Mouse (Mus musculus) lung, embryonic 15.5 days (tissue): ENCODE results near the gene Maz. TPM values are rescaled to one million over a fixed set of nuclear protein-coding genes. Genes with fewer than 3 reads are reported as not detected.
A peak's percentile ranks its signal among the peaks of the same experiment; 100 is the strongest.

Experiments
- ATAC-seq: fragments of 200-750 bp; cut with Nextera tagmentation; 2 replicates; pipeline ENCODE4 v1.8.0; 2017; ENCODE audit warnings: moderate number of reproducible peaks, borderline replicate concordance; ENCODE audit not compliant: low FRiP score, low TSS enrichment; ENCODE audit errors: extremely low read depth
- H3K27ac ChIP-seq: fragments of 300-500 bp; sonication (generic); 2 replicates; pipeline ENCODE4 v1.5.1; 2015; ENCODE audit warnings: moderate library complexity, mild to moderate bottlenecking, inconsistent platforms
- H3K27me3 ChIP-seq: fragments of 300-500 bp; sonication (generic); 2 replicates; pipeline ENCODE4 v1.6.1; 2015; ENCODE audit warnings: inconsistent platforms
- H3K36me3 ChIP-seq: fragments of 300-500 bp; sonication (generic); 2 replicates; pipeline ENCODE4 v1.6.1; 2015; ENCODE audit warnings: inconsistent platforms
- H3K4me1 ChIP-seq: fragments of 300-500 bp; sonication (generic); 2 replicates; pipeline ENCODE4 v1.6.1; 2015; ENCODE audit warnings: inconsistent platforms
- H3K4me2 ChIP-seq: fragments of 300-500 bp; sonication (generic); 2 replicates; pipeline ENCODE4 v1.6.1; 2015; ENCODE audit warnings: inconsistent platforms, mild to moderate bottlenecking, moderate library complexity
- H3K4me3 ChIP-seq: fragments of 300-500 bp; sonication (generic); 2 replicates; pipeline ENCODE4 v1.5.1; 2015; ENCODE audit warnings: mild to moderate bottlenecking, inconsistent platforms
- H3K9ac ChIP-seq: fragments of 300-500 bp; sonication (generic); 2 replicates; pipeline ENCODE4 v1.6.1; 2015; ENCODE audit warnings: inconsistent platforms
- H3K9me3 ChIP-seq: fragments of 300-500 bp; sonication (generic); 2 replicates; pipeline ENCODE4 v1.6.1; 2016; ENCODE audit warnings: inconsistent platforms
- WGBS: fragments of 180-500 bp; shearing (Covaris S2); methylation state at CpG from one replicate; pipeline ENCODE4 v1.1.7; 2015; 5-methylcytosine and 5-hydroxymethylcytosine counted together
- polyA plus RNA-seq: library from polyadenylated mRNA; unstranded; fragments of >200 nt; fragmentation: Nextera tagmentation; extraction: Ambion mirVana; gene quantifications from 2 replicates; pipeline ENCODE4 v1.2.1, GENCODE M21; 2015

Maz gene
- 73.0 and 73.3 TPM in 2 replicates for polyA plus RNA-seq

- H3K36me3 ChIP-seq, result peaks cover 62% of the 10 kb centered on the region
- peak within 1 kb of the TSS; percentile 99 for H3K27ac ChIP-seq
- H3K4me1 ChIP-seq, result peaks cover 37% of the 10 kb centered on the region
- H3K9me3 ChIP-seq, result no peaks in the 10 kb centered on the region
- peak; percentile 93 for ATAC-seq
- H3K27me3 ChIP-seq, result no peaks in the 10 kb centered on the region
- WGBS, result under 1% methylated on average over 62 of the region's 63 CpGs
- H3K9ac ChIP-seq, result peak within 1 kb of the TSS; percentile 98
- H3K4me2 ChIP-seq, result peak within 1 kb of the TSS; percentile 80
- H3K4me3 ChIP-seq, result peak within 1 kb of the TSS; percentile 86
Observed at GRCm38 (mm10) chr7:127026984-127027726, at the start of gene Maz. TSS of gene Maz (minus strand) at chr7:127027037.

- H3K4me1 ChIP-seq, result 0 out of 2 replicates have a peak, but pooled peaks cover 7% of the 10 kb centered on the region
- no peaks in the 10 kb centered on the region for H3K9me3 ChIP-seq
- no peak overlapping the region for H3K4me2 ChIP-seq
- H3K4me3 ChIP-seq, result no peak overlapping the region
- H3K27me3 ChIP-seq, result no peaks in the 10 kb centered on the region
- H3K9ac ChIP-seq, result no peak overlapping the region
- 78% methylated on average over 5 of the region's 5 CpGs for WGBS
- no peaks in the 10 kb centered on the region for H3K36me3 ChIP-seq
- H3K27ac ChIP-seq, result no peak overlapping the region
- no peak for ATAC-seq
Observed at GRCm38 (mm10) chr7:127076188-127076587, 49.4 kb upstream of the Maz start.

GRCm38 (mm10) chr7:127073221-127073620 is 46.4 kb upstream of the Maz start:
- H3K4me2 ChIP-seq, result no peak overlapping the region
- H3K27me3 ChIP-seq, result no peaks in the 10 kb centered on the region
- 0 out of 2 replicates have a peak, but pooled peaks cover 7% of the 10 kb centered on the region for H3K4me1 ChIP-seq
- no peak overlapping the region for H3K27ac ChIP-seq
- H3K9me3 ChIP-seq, result no peaks in the 10 kb centered on the region
- H3K9ac ChIP-seq, result no peak overlapping the region
- ATAC-seq, result no peak
- WGBS, result 84% methylated on average over 4 of the region's 4 CpGs
- H3K4me3 ChIP-seq, result no peak overlapping the region
- no peaks in the 10 kb centered on the region for H3K36me3 ChIP-seq

GRCm38 (mm10) chr7:127070871-127071413 is 44.1 kb upstream of the Maz start:
- H3K4me3 ChIP-seq, result no peak overlapping the region
- ATAC-seq, result no peak

GRCm38 (mm10) chr7:127066317-127066716 is 39.5 kb upstream of the Maz start:
- no peak overlapping the region for H3K4me2 ChIP-seq
- H3K36me3 ChIP-seq, result no peaks in the 10 kb centered on the region
- H3K27ac ChIP-seq, result no peak overlapping the region
- H3K9me3 ChIP-seq, result no peaks in the 10 kb centered on the region
- no peak overlapping the region for H3K4me3 ChIP-seq
- H3K9ac ChIP-seq, result no peak overlapping the region
- no peaks in the 10 kb centered on the region for H3K27me3 ChIP-seq
- peaks cover 6% of the 10 kb centered on the region; the same call in 1 of the 2 replicates for H3K4me1 ChIP-seq
- 68% methylated on average over 4 of the region's 4 CpGs for WGBS
- no peak for ATAC-seq

More at GRCm38 (mm10) chr7:127070871-127071413, 44.1 kb upstream of the Maz start:
- Histone ChIP-seq H3K4me1 (0 out of 2 replicates have a peak, but pooled peaks cover 6% of the 10 kb centered on the region), H3K9me3 (no peaks in the 10 kb centered on the region), H3K36me3 (no peaks in the 10 kb centered on the region), H3K27ac (no peak overlapping the region), H3K27me3 (no peaks in the 10 kb centered on the region), H3K9ac (no peak overlapping the region), H3K4me2 (no peak overlapping the region)
- 65% methylated on average over 4 of the region's 4 CpGs for WGBS

GRCm38 (mm10) chr7:127065538-127065937 is 38.7 kb upstream of the Maz start:
- Histone ChIP-seq H3K27me3 (no peaks in the 10 kb centered on the region), H3K36me3 (no peaks in the 10 kb centered on the region), H3K4me3 (no peak overlapping the region), H3K9me3 (no peaks in the 10 kb centered on the region), H3K4me1 (peaks cover 6% of the 10 kb centered on the region; the same call in 1 of the 2 replicates), H3K27ac (no peak overlapping the region), H3K4me2 (no peak overlapping the region), H3K9ac (no peak overlapping the region)
- no peak for ATAC-seq
- WGBS, result 82% methylated on average over 6 of the region's 6 CpGs

- no peak for ATAC-seq
- Histone ChIP-seq H3K4me1 (no peaks in the 10 kb centered on the region), H3K4me2 (no peak overlapping the region), H3K27ac (no peak overlapping the region), H3K36me3 (no peaks in the 10 kb centered on the region), H3K9me3 (no peaks in the 10 kb centered on the region), H3K9ac (no peak overlapping the region), H3K27me3 (no peaks in the 10 kb centered on the region), H3K4me3 (no peak overlapping the region)
- WGBS, result 53% methylated on average over 5 of the region's 5 CpGs
Observed at GRCm38 (mm10) chr7:127055026-127055585, 28.3 kb upstream of the Maz start.

- H3K4me2 ChIP-seq, result peak within 1 kb of the TSS; percentile 72
- H3K4me1 ChIP-seq, result peaks cover 13% of the 10 kb centered on the region
- no peaks in the 10 kb centered on the region for H3K9me3 ChIP-seq
- H3K36me3 ChIP-seq, result peaks cover 18% of the 10 kb centered on the region; the same call in 1 of the 2 replicates
- H3K4me3 ChIP-seq, result peak within 1 kb of the TSS; percentile 68
- WGBS, result under 1% methylated on average over 53 of the region's 53 CpGs
- no peaks in the 10 kb centered on the region for H3K27me3 ChIP-seq
- peak within 1 kb of the TSS; percentile 78 for H3K9ac ChIP-seq
- peak within 1 kb of the TSS; percentile 75 for H3K27ac ChIP-seq
- ATAC-seq, result peak; percentile 88; the same call in 1 of the 2 replicates
Observed at GRCm38 (mm10) chr7:127041851-127042672, 15.2 kb upstream of the Maz start, which contains the start of gene Kif22. TSS of gene Kif22 (minus strand) at chr7:127042471.

- H3K9me3 ChIP-seq, result no peaks in the 10 kb centered on the region
- H3K9ac ChIP-seq, result no peak overlapping the region
- H3K4me2 ChIP-seq, result no peak overlapping the region
- no peak for ATAC-seq
- no peak overlapping the region for H3K27ac ChIP-seq
- H3K36me3 ChIP-seq, result peaks cover 78% of the 10 kb centered on the region
- H3K4me3 ChIP-seq, result no peak overlapping the region
- 80% methylated on average over 1 of the region's 1 CpGs for WGBS
- H3K4me1 ChIP-seq, result peaks cover 8% of the 10 kb centered on the region
- no peaks in the 10 kb centered on the region for H3K27me3 ChIP-seq
Observed at GRCm38 (mm10) chr7:127031244-127031643, 4.4 kb upstream of the Maz start.

GRCm38 (mm10) chr7:127030172-127030571 is 3.3 kb upstream of the Maz start:
- H3K4me2 ChIP-seq, result no peak overlapping the region
- 94% methylated on average over 1 of the region's 1 CpGs for WGBS
- peaks cover 8% of the 10 kb centered on the region for H3K4me1 ChIP-seq
- H3K9ac ChIP-seq, result no peak overlapping the region
- peaks cover 69% of the 10 kb centered on the region for H3K36me3 ChIP-seq
- no peaks in the 10 kb centered on the region for H3K9me3 ChIP-seq
- ATAC-seq, result no peak
- H3K27ac ChIP-seq, result no peak overlapping the region
- no peak overlapping the region for H3K4me3 ChIP-seq
- no peaks in the 10 kb centered on the region for H3K27me3 ChIP-seq

GRCm38 (mm10) chr7:127027885-127028284 is 1.0 kb upstream of the Maz start:
- H3K36me3 ChIP-seq, result peaks cover 62% of the 10 kb centered on the region
- no peak for ATAC-seq

More at GRCm38 (mm10) chr7:127027885-127028284, 1.0 kb upstream of the Maz start:
- no peaks in the 10 kb centered on the region for H3K9me3 ChIP-seq
- peak overlapping the region; percentile 99 for H3K27ac ChIP-seq
- H3K4me3 ChIP-seq, result peak overlapping the region; percentile 86
- 48% methylated on average over 8 of the region's 8 CpGs for WGBS
- H3K4me2 ChIP-seq, result peak overlapping the region; percentile 68
- no peaks in the 10 kb centered on the region for H3K27me3 ChIP-seq
- H3K4me1 ChIP-seq, result peaks cover 30% of the 10 kb centered on the region
- peak overlapping the region; percentile 51 for H3K9ac ChIP-seq
